Mouse (Mus musculus) left cerebral cortex, adult 11 months (tissue): ENCODE results near the gene Bpifa5.

Source experiments
- DNase-seq: peaks from one replicate; pipeline ENCODE4 v3.0.0; 2022; ENCODE audit warnings: low spot score

Bpifa5 gene

GRCm38 (mm10) chr2:154206908-154207307 is 44.5 kb downstream of the Bpifa5 start:
- DNase-seq = no peak

GRCm38 (mm10) chr2:154209112-154209511 is 46.7 kb downstream of the Bpifa5 start:
- DNase-seq = no peak

- no peak for DNase-seq
Observed at GRCm38 (mm10) chr2:154211121-154211520, 48.7 kb downstream of the Bpifa5 start.

GRCm38 (mm10) chr2:154211881-154212280 is 49.5 kb downstream of the Bpifa5 start:
- DNase-seq = peak; percentile 48

- no peak for DNase-seq
Observed at GRCm38 (mm10) chr2:154215191-154215590, 52.8 kb downstream of the Bpifa5 start.
